Mouse (Mus musculus): ENCODE data around the gene Foxd4.

The Foxd4 gene

GRCm38 (mm10) chr19:24881237-24881636 lies 19.8 kb downstream of the Foxd4 start:
- in situ Hi-C loops (cut with MboI; ENCODE audit: unreplicated experiment in 2 of 2): loop anchor here (25.0 kb wide), 2 partner anchors 719 to 1019 kb away; no protein-coding TSS in a partner anchor

GRCm38 (mm10) chr19:24875129-24875870 lies 25.7 kb downstream of the Foxd4 start, which contains the start of gene Gm10053:
Gene Gm10053 (plus strand): TSS chr19:24875686.
- in situ Hi-C loops (cut with MboI; ENCODE audit: unreplicated experiment in 2 of 2): loop anchor here (25.0 kb wide), 2 partner anchors 713 to 1013 kb away; no protein-coding TSS in a partner anchor

- in situ Hi-C loops (cut with MboI; ENCODE audit: unreplicated experiment in 2 of 2): loop anchor here (5.0 kb wide), 4 partner anchors 167 to 572 kb away; no protein-coding TSS in a partner anchor
Observed at GRCm38 (mm10) chr19:24873873-24874272, 27.1 kb downstream of the Foxd4 start.

DNA sequence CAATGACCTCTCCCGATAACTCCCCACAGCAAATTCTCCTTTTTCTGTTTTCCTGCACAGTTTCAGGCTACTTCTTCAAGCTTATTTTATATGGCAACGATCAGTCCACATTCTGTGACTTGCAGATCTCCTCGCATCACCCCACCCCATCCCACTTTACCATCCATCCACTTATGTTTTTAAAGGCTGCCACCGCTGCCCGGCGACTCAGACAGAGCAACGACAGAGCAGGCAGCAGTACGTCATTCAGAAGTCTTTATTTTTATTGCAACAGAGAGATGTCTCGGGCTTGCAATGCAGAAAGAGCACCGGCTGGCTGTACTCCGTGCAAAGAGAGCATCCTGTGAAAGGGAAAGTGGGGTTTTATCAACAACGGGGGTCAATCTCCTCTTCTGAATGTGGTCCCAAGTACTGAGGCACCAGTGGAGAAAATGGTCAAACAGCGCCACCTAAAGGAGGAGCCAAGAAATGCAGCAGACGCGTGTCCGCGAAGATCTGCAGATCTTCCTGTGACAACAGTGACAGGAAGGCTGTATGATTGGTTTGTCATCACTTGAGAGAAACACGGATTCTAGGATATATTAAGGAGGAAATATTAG lies 29.9 kb downstream of the Foxd4 start:
- in situ Hi-C loops (cut with MboI; ENCODE audit: unreplicated experiment in 2 of 2): loop anchor here (5.0 kb wide), 4 partner anchors 164 to 569 kb away; no protein-coding TSS in a partner anchor

- in situ Hi-C loops (cut with MboI; ENCODE audit: unreplicated experiment in 2 of 2): no loop called here
Observed at GRCm38 (mm10) chr19:24865436-24865835, 35.6 kb downstream of the Foxd4 start.

DNA sequence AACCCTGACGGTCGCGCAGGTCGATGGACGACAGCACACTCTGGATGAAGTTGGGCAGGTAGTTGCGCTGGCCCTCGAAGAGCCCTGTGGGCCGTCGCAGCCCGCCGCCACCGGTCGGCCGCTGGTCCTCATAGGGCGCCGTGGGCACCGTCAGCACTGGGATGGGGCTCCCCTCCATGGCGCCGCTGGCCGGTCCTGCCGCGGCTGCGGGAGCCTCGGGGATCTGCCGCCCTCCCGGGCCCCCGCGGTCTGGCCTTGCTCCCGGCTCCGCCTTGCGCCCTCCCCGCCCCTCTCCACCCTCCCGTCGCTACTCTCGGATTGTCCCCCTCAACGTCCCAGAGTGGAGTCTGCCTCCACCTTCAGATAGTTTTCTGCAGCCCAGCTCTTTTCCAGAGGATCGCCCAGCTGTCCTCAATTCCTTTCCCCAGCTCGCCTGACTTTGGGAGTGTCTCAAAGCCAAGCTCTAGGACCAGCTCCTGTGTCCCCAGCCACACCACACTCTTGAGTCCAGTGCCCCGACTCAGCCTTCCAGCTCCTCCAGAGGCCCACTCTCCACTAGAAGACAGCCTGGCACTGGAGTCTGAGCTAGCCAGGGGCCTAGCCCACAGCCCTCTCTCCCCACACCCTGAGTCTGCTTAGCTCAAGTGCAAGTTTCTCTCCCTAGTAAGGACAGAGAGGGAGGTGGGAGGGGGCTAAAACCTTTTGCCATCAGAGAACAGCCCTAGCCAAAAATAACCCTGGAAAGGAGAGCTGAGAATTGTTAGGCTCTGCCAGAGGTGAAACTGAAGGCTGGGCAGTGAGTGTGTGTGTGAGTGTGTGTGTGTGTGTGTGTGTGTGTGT lies 39.2 kb downstream of the Foxd4 start, which contains the start of gene Pgm5:
Gene Pgm5, minus strand, starts transcription at position 244 of the 840 bp plus-strand sequence.
- in situ Hi-C loops (cut with MboI; ENCODE audit: unreplicated experiment in 2 of 2): no loop called here

DNA sequence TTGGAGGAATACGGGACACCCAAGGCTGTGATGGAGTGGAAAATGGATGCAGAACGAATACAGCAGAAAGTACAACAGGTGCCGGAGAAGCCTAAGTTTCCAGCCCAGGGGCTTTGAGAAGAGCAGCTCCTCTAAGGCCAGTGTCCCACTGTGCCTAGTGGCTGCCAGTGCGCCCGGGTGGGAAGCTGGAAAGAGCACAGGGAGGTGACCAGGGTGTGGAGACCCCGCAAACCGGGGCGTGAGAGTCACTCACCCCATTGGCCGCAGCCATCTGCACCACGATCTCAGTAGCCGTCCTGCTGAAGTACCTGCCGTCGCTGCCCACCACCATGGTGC lies 39.8 kb downstream of the Foxd4 start:
- in situ Hi-C loops (cut with MboI; ENCODE audit: unreplicated experiment in 2 of 2): no loop called here

- in situ Hi-C loops (cut with MboI; ENCODE audit: unreplicated experiment in 2 of 2): no loop called here
Observed at GRCm38 (mm10) chr19:24851456-24852315, 49.3 kb downstream of the Foxd4 start.
